Mouse (Mus musculus): ENCODE measurements around the gene Slit1. TPM values are rescaled to one million over a fixed set of nuclear protein-coding genes. Genes with fewer than 3 reads are reported as not detected.

The Slit1 gene
- polyA plus RNA-seq, 1 experiment from 2014 or later = 0.16 TPM

DNA sequence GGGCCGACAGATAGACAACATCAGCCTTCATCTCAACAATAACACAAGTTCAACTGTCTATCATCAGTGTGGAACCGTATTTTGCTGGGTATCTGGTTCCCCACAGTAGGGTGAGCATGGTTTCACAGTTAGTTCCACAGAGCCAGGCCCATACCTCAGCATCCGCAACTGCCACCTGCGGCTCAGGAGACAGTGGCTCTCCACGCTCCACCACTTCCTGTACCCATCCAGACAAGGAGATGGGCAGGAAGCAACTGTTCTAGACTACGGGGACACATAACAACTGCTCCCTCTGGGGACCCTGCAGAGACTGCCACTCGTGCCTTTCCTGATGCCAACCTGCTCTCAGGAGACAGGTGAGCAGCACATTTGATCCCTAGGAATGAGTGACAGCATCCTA lies 25.2 kb upstream of the Slit1 start:
- Histone ChIP-seq H3K4me1 (ENCODE audit: insufficient read depth, low read depth, low read length) (no peaks in the 10 kb centered on the region), H3K36me3 (ENCODE audit: insufficient read depth, low read length) (peaks cover 5% of the 10 kb centered on the region; the same call in 1 of the 2 replicates), H3K4me3 (ENCODE audit: low read depth, low read length) (no peak overlapping the region), H3K27me3 (replicated peaks; ENCODE audit: insufficient read depth, low read length) (no peaks in the 10 kb centered on the region), H3K27ac (ENCODE audit: low read length) (no peak overlapping the region), H3K9ac (replicated peaks; ENCODE audit: low read depth) (no peak overlapping the region), H3K4me2 (replicated peaks; ENCODE audit: low read depth, low read length) (no peak overlapping the region), H3K9me3 (ENCODE audit: low read length) (no peaks in the 10 kb centered on the region)
- ATAC-seq (no peak), DNase-seq (ENCODE audit: low spot score) (no peak)
- TF ChIP-seq EP300 (IDR thresholded peaks at IDR 0.05) = no peak
- TF ChIP-seq CTCF (IDR thresholded peaks at IDR 0.05) = no peak
- 82% methylated on average over 7 of the region's 7 CpGs for WGBS

DNA sequence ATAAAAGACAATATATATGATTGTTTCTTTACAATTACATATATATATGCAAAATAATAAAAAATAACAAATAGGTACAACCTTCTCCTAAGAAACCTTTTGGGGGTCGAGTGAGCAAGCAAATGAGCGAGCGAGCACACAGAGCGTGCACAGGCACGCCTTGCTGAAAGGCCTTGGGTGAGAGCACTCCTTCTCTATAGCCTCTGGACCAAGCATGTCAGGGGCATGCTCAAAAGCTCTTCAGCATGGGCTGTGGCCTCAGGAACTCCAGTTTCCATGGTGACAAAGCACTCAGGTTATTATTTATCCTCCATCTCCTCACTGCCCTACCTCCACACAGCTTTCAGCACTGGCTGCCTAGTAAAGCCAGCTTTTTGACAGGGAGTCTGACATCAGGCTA lies 23.2 kb upstream of the Slit1 start:
- Histone ChIP-seq H3K27ac (ENCODE audit: low read length) (no peak overlapping the region), H3K4me2 (replicated peaks; ENCODE audit: low read depth, low read length) (no peak overlapping the region), H3K27me3 (replicated peaks; ENCODE audit: insufficient read depth, low read length) (no peaks in the 10 kb centered on the region), H3K9me3 (ENCODE audit: low read length) (no peaks in the 10 kb centered on the region), H3K9ac (replicated peaks; ENCODE audit: low read depth) (no peak overlapping the region), H3K36me3 (ENCODE audit: insufficient read depth, low read length) (no peaks in the 10 kb centered on the region), H3K4me1 (ENCODE audit: insufficient read depth, low read depth, low read length) (no peaks in the 10 kb centered on the region), H3K4me3 (ENCODE audit: low read depth, low read length) (no peak overlapping the region)
- peak; percentile 96 for ATAC-seq
- no peak for TF ChIP-seq CTCF (IDR thresholded peaks at IDR 0.05)
- no peak for TF ChIP-seq EP300 (IDR thresholded peaks at IDR 0.05)
- peak; percentile 86 for DNase-seq (ENCODE audit: low spot score)
- WGBS = 52% methylated on average over 5 of the region's 5 CpGs

- Histone ChIP-seq H3K9ac (replicated peaks; ENCODE audit: low read depth) (no peak overlapping the region), H3K9me3 (ENCODE audit: low read length) (no peaks in the 10 kb centered on the region), H3K27me3 (replicated peaks; ENCODE audit: insufficient read depth, low read length) (no peaks in the 10 kb centered on the region), H3K36me3 (ENCODE audit: insufficient read depth, low read length) (no peaks in the 10 kb centered on the region), H3K4me3 (ENCODE audit: low read depth, low read length) (no peak overlapping the region), H3K4me1 (ENCODE audit: insufficient read depth, low read depth, low read length) (no peaks in the 10 kb centered on the region), H3K4me2 (replicated peaks; ENCODE audit: low read depth, low read length) (no peak overlapping the region), H3K27ac (ENCODE audit: low read length) (no peak overlapping the region)
- 28% methylated on average over 12 of the region's 12 CpGs for WGBS
- peak; percentile 60 for ATAC-seq
- DNase-seq (ENCODE audit: low spot score) = peak; percentile 76
- TF ChIP-seq CTCF (IDR thresholded peaks at IDR 0.05) (peak; percentile 97), EP300 (IDR thresholded peaks at IDR 0.05) (no peak)
These were observed 20.6 kb upstream of the Slit1 start for GRCm38 (mm10) chr19:41763870-41764660.

DNA sequence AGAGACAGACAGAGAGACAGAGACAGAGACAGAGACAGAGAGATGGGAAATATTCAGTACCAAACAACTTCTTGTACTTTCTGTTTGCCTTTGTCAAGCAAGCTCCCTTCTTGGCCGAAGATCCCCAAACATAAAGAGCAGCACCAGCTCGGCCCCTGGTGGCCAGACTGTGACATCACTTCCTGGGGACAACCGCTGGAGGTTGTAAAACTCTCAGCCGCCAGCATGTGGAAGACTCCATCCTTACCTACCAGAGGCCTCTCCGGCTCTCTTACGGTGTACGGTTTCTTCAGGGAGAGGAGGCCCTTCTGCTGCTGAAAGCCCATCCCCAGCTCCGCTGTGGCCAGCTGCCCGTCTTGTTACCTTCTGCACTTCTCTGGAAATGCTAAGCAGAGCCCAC lies 18.1 kb upstream of the Slit1 start:
- Histone ChIP-seq H3K9me3 (ENCODE audit: low read length) (no peaks in the 10 kb centered on the region), H3K36me3 (ENCODE audit: insufficient read depth, low read length) (no peaks in the 10 kb centered on the region), H3K4me3 (ENCODE audit: low read depth, low read length) (no peak overlapping the region), H3K9ac (replicated peaks; ENCODE audit: low read depth) (no peak overlapping the region), H3K27ac (ENCODE audit: low read length) (no peak overlapping the region), H3K4me2 (replicated peaks; ENCODE audit: low read depth, low read length) (no peak overlapping the region), H3K4me1 (ENCODE audit: insufficient read depth, low read depth, low read length) (no peaks in the 10 kb centered on the region), H3K27me3 (replicated peaks; ENCODE audit: insufficient read depth, low read length) (no peaks in the 10 kb centered on the region)
- TF ChIP-seq CTCF (IDR thresholded peaks at IDR 0.05) (peak; percentile 74), EP300 (IDR thresholded peaks at IDR 0.05) (no peak)
- WGBS = 41% methylated on average over 9 of the region's 9 CpGs
- ATAC-seq (no peak), DNase-seq (ENCODE audit: low spot score) (peak; percentile 26)

- WGBS = 78% methylated on average over 6 of the region's 6 CpGs
- H3K4me1 ChIP-seq (ENCODE audit: insufficient read depth, low read depth, low read length) = no peaks in the 10 kb centered on the region
- H3K36me3 ChIP-seq (ENCODE audit: insufficient read depth, low read length) = no peaks in the 10 kb centered on the region
- DNase-seq (ENCODE audit: low spot score) (no peak), ATAC-seq (no peak)
- no peak overlapping the region for H3K4me2 ChIP-seq (replicated peaks; ENCODE audit: low read depth, low read length)
- no peaks in the 10 kb centered on the region for H3K27me3 ChIP-seq (replicated peaks; ENCODE audit: insufficient read depth, low read length)
- H3K9me3 ChIP-seq (ENCODE audit: low read length) = no peaks in the 10 kb centered on the region
- TF ChIP-seq CTCF (IDR thresholded peaks at IDR 0.05) (no peak), EP300 (IDR thresholded peaks at IDR 0.05) (no peak)
- no peak overlapping the region for H3K4me3 ChIP-seq (ENCODE audit: low read depth, low read length)
- H3K27ac ChIP-seq (ENCODE audit: low read length) = no peak overlapping the region
- H3K9ac ChIP-seq (replicated peaks; ENCODE audit: low read depth) = no peak overlapping the region
These were observed 16.3 kb upstream of the Slit1 start for GRCm38 (mm10) chr19:41759765-41760164.

GRCm38 (mm10) chr19:41759270-41759669 lies 15.8 kb upstream of the Slit1 start:
- no peak overlapping the region for H3K4me2 ChIP-seq (replicated peaks; ENCODE audit: low read depth, low read length)
- H3K36me3 ChIP-seq (ENCODE audit: insufficient read depth, low read length) = no peaks in the 10 kb centered on the region
- no peaks in the 10 kb centered on the region for H3K27me3 ChIP-seq (replicated peaks; ENCODE audit: insufficient read depth, low read length)
- no peaks in the 10 kb centered on the region for H3K9me3 ChIP-seq (ENCODE audit: low read length)
- TF ChIP-seq CTCF (IDR thresholded peaks at IDR 0.05) (no peak), EP300 (IDR thresholded peaks at IDR 0.05) (no peak)
- H3K4me3 ChIP-seq (ENCODE audit: low read depth, low read length) = no peak overlapping the region
- ATAC-seq (no peak), DNase-seq (ENCODE audit: low spot score) (no peak)
- no peaks in the 10 kb centered on the region for H3K4me1 ChIP-seq (ENCODE audit: insufficient read depth, low read depth, low read length)
- H3K9ac ChIP-seq (replicated peaks; ENCODE audit: low read depth) = no peak overlapping the region
- WGBS = 87% methylated on average over 5 of the region's 5 CpGs
- no peak overlapping the region for H3K27ac ChIP-seq (ENCODE audit: low read length)

Measured in lung, postnatal 0 days (tissue).